Comparison of ENCODE assay signal across 21 mouse cellular contexts in the genomic region with DNA sequence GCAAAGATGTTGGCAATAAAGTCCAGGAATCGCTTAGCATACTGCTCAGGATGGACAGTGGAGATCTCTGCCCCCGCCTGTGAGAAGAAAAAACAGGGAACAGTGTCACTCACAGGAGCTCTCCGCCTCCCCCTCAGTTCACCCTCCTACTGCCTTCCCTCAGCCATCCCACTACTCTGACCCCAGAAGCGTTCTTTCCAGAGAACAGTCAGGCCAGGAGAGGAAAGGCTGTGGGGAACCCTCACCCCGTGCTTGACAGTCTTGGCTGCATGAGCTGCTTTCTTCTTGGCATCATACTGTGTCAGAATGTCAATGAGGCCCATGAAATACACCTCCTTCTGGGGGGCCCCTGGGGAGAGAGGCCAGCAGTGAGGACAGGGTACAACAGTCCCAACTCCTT. TPM values are rescaled to one million over a fixed set of nuclear protein-coding genes. Genes with fewer than 3 reads are reported as not detected.
A peak's percentile ranks its signal among the peaks of the same experiment; 100 is the strongest.
DNase-seq lines count a peak whose midpoint lies in the region; ATAC-seq and TF ChIP-seq lines count a peak whose summit lies in the region.
"Had no signal": no experiment of that assay in that cellular context is flagged by ENCODE, and none has a peak within 500 bp of the region (broad histone marks: within the 10 kb centered on the region; RNA-seq: fewer than 3 reads in every experiment).

No protein-coding gene starts in this region.

- no peaks in the 10 kb centered on the region for H3K27me3 ChIP-seq in embryonic facial prominence, embryonic 11.5 days (ENCODE audit: control insufficient read depth, insufficient read depth, low read length)
- no peaks in the 10 kb centered on the region for H3K27me3 ChIP-seq in embryonic facial prominence, embryonic 10.5 days (replicated peaks; ENCODE audit: low read depth, poor library complexity, severe bottlenecking)
- H3K27me3 ChIP-seq in kidney, embryonic 15.5 days: no peaks in the 10 kb centered on the region
- no peaks in the 10 kb centered on the region for H3K27me3 ChIP-seq in liver, embryonic 12.5 days (replicated peaks)
- no peaks in the 10 kb centered on the region for H3K27me3 ChIP-seq in liver, postnatal 0 days (ENCODE audit: insufficient read depth, low read length)
- no peaks in the 10 kb centered on the region for H3K27me3 ChIP-seq in embryonic facial prominence, embryonic 12.5 days
- H3K27me3 ChIP-seq: embryonic facial prominence, embryonic 15.5 days; Patski had no signal

- ATAC-seq in embryonic facial prominence, embryonic 11.5 days (replicated peaks; ENCODE audit: insufficient number of reproducible peaks, low FRiP score, low TSS enrichment, low read depth): no peak
- ATAC-seq in kidney, embryonic 15.5 days (replicated peaks; ENCODE audit: low FRiP score): no peak
- no peak for ATAC-seq in liver, embryonic 12.5 days
- no peak for ATAC-seq in liver, postnatal 0 days
- ATAC-seq in embryonic facial prominence, embryonic 12.5 days (ENCODE audit: insufficient number of reproducible peaks, insufficient read depth, low FRiP score, low TSS enrichment): no peak
- ATAC-seq: forebrain, postnatal 0 days; midbrain, embryonic 16.5 days; Patski had no signal

- H3K4me3 ChIP-seq in embryonic facial prominence, embryonic 11.5 days (ENCODE audit: low read depth, low read length): no peak overlapping the region
- H3K4me3 ChIP-seq in embryonic facial prominence, embryonic 10.5 days: no peak overlapping the region
- no peak overlapping the region for H3K4me3 ChIP-seq in kidney, embryonic 15.5 days (replicated peaks)
- no peak overlapping the region for H3K4me3 ChIP-seq in liver, embryonic 12.5 days
- no peak overlapping the region for H3K4me3 ChIP-seq in liver, postnatal 0 days (ENCODE audit: low read depth, low read length)
- no peak overlapping the region for H3K4me3 ChIP-seq in embryonic facial prominence, embryonic 12.5 days
- H3K4me3 ChIP-seq: embryonic facial prominence, embryonic 15.5 days; forebrain, embryonic 10.5 days had no signal

- H3K9ac ChIP-seq in embryonic facial prominence, embryonic 11.5 days (replicated peaks; ENCODE audit: low read length): no peak overlapping the region
- H3K9ac ChIP-seq in kidney, embryonic 15.5 days: no peak overlapping the region
- peak overlapping the region; percentile 42; the same call in 1 of the 2 replicates for H3K9ac ChIP-seq in liver, embryonic 12.5 days
- H3K9ac ChIP-seq in liver, postnatal 0 days (replicated peaks): no peak overlapping the region
- H3K9ac ChIP-seq in embryonic facial prominence, embryonic 12.5 days: peak overlapping the region; percentile 32; the same call in 1 of the 2 replicates
- H3K9ac ChIP-seq: embryonic facial prominence, embryonic 15.5 days; forebrain, postnatal 0 days; lung, embryonic 14.5 days had no signal

- 75% methylated on average over 5 of the region's 5 CpGs for WGBS in embryonic facial prominence, embryonic 11.5 days
- 68% methylated on average over 5 of the region's 5 CpGs for WGBS in embryonic facial prominence, embryonic 10.5 days
- 46% methylated on average over 5 of the region's 5 CpGs for WGBS in kidney, embryonic 15.5 days
- WGBS in liver, embryonic 12.5 days (ENCODE audit: insufficient replicate concordance): 80% methylated on average over 5 of the region's 5 CpGs
- 82% methylated on average over 5 of the region's 5 CpGs for WGBS in liver, postnatal 0 days (ENCODE audit: insufficient replicate concordance)
- 74% methylated on average over 5 of the region's 5 CpGs for WGBS in embryonic facial prominence, embryonic 12.5 days

- no peaks in the 10 kb centered on the region for H3K9me3 ChIP-seq in embryonic facial prominence, embryonic 11.5 days (replicated peaks; ENCODE audit: control insufficient read depth, low read length)
- no peaks in the 10 kb centered on the region for H3K9me3 ChIP-seq in embryonic facial prominence, embryonic 10.5 days
- H3K9me3 ChIP-seq in kidney, embryonic 15.5 days (replicated peaks): no peaks in the 10 kb centered on the region
- no peaks in the 10 kb centered on the region for H3K9me3 ChIP-seq in liver, embryonic 12.5 days (replicated peaks)
- H3K9me3 ChIP-seq in liver, postnatal 0 days (ENCODE audit: low read length): no peaks in the 10 kb centered on the region
- no peaks in the 10 kb centered on the region for H3K9me3 ChIP-seq in embryonic facial prominence, embryonic 12.5 days
- H3K9me3 ChIP-seq: embryonic facial prominence, embryonic 15.5 days; forebrain, embryonic 10.5 days had no signal

- TF ChIP-seq EP300 in liver, postnatal 0 days (IDR thresholded peaks at IDR 0.05; ENCODE audit: low read depth): no peak

- peaks cover 3% of the 10 kb centered on the region; the same call in 1 of the 2 replicates for H3K4me1 ChIP-seq in embryonic facial prominence, embryonic 11.5 days (ENCODE audit: control insufficient read depth, insufficient read depth, low read length)
- H3K4me1 ChIP-seq in embryonic facial prominence, embryonic 10.5 days: peaks cover 41% of the 10 kb centered on the region
- H3K4me1 ChIP-seq in kidney, embryonic 15.5 days: peaks cover 48% of the 10 kb centered on the region
- H3K4me1 ChIP-seq in liver, embryonic 12.5 days: peaks cover 74% of the 10 kb centered on the region
- H3K4me1 ChIP-seq in liver, postnatal 0 days (ENCODE audit: insufficient read depth): peaks cover 30% of the 10 kb centered on the region
- peaks cover 22% of the 10 kb centered on the region for H3K4me1 ChIP-seq in embryonic facial prominence, embryonic 12.5 days

- TF ChIP-seq CTCF in liver, postnatal 0 days (IDR thresholded peaks at IDR 0.05; ENCODE audit: low read depth): no peak

- no peak overlapping the region for H3K4me2 ChIP-seq in embryonic facial prominence, embryonic 11.5 days (ENCODE audit: low read depth, low read length)
- H3K4me2 ChIP-seq in kidney, embryonic 15.5 days: no peak overlapping the region
- H3K4me2 ChIP-seq in liver, embryonic 12.5 days: no peak overlapping the region
- H3K4me2 ChIP-seq in liver, postnatal 0 days (ENCODE audit: low read depth, low read length): no peak overlapping the region
- H3K4me2 ChIP-seq in embryonic facial prominence, embryonic 12.5 days (replicated peaks): no peak overlapping the region
- H3K4me2 ChIP-seq: embryonic facial prominence, embryonic 15.5 days; lung, embryonic 14.5 days had no signal

- 0 out of 2 replicates have a peak overlapping the region, but pooled peaks have one; percentile 8 for H3K27ac ChIP-seq in embryonic facial prominence, embryonic 11.5 days (replicated peaks; ENCODE audit: low read depth, low read length)
- H3K27ac ChIP-seq in embryonic facial prominence, embryonic 10.5 days (replicated peaks): no peak overlapping the region
- peak overlapping the region; percentile 45; the same call in 1 of the 2 replicates for H3K27ac ChIP-seq in kidney, embryonic 15.5 days
- peak overlapping the region; percentile 30 for H3K27ac ChIP-seq in liver, embryonic 12.5 days
- no peak overlapping the region for H3K27ac ChIP-seq in liver, postnatal 0 days (ENCODE audit: low read depth)
- no peak overlapping the region for H3K27ac ChIP-seq in embryonic facial prominence, embryonic 12.5 days
- H3K27ac ChIP-seq: forebrain, embryonic 10.5 days had no signal

- no peak for DNase-seq in embryonic facial prominence, embryonic 11.5 days (ENCODE audit: low spot score)
- no peak for DNase-seq in embryonic facial prominence, embryonic 10.5 days (ENCODE audit: low spot score)
- no peak for DNase-seq in kidney, postnatal 4 days
- DNase-seq in liver, postnatal 0 days: no peak
- no peak for DNase-seq in adrenal gland, adult 18-20 months (ENCODE audit: low spot score in 2 of 2)
- DNase-seq: adrenal gland, postnatal 14 days; cerebellum, adult 9-11 months; forebrain, postnatal 0 days; heart, postnatal 4 days; layer of hippocampus, adult 9-11 months; lung, embryonic 14.5 days; lung, postnatal 36 days; right cerebral cortex, postnatal 4 days; thymus, postnatal 25 days had no signal

- H3K36me3 ChIP-seq in embryonic facial prominence, embryonic 11.5 days (replicated peaks; ENCODE audit: control insufficient read depth, insufficient read depth, low read depth, low read length): no peaks in the 10 kb centered on the region; the same call in none of the 2 replicates
- H3K36me3 ChIP-seq in embryonic facial prominence, embryonic 10.5 days (replicated peaks): peaks cover 67% of the 10 kb centered on the region
- peaks cover 67% of the 10 kb centered on the region for H3K36me3 ChIP-seq in kidney, embryonic 15.5 days
- H3K36me3 ChIP-seq in liver, embryonic 12.5 days: peaks cover 71% of the 10 kb centered on the region
- H3K36me3 ChIP-seq in liver, postnatal 0 days (replicated peaks; ENCODE audit: insufficient read depth, low read length): peaks cover 50% of the 10 kb centered on the region
- peaks cover 46% of the 10 kb centered on the region for H3K36me3 ChIP-seq in embryonic facial prominence, embryonic 12.5 days

RNA-seq across cellular contexts. Expression of a gene that starts 3.5 kb away (rescaled TPM):
- 93.8 and 108 TPM in 2 replicates for polyA plus RNA-seq in embryonic facial prominence, embryonic 11.5 days (2014; fragmentation: Nextera tagmentation; extraction: Ambion mirVana)
- 107 and 115 TPM in 2 replicates for polyA plus RNA-seq in embryonic facial prominence, embryonic 10.5 days (2016; fragmentation: Nextera tagmentation; extraction: Ambion mirVana)
- 100 and 129 TPM in 2 replicates for polyA plus RNA-seq in kidney, embryonic 15.5 days (2015; fragmentation: Nextera tagmentation; extraction: Ambion mirVana)
- polyA plus RNA-seq in liver, embryonic 12.5 days (2016; fragmentation: Nextera tagmentation; extraction: Ambion mirVana): 33.2 and 36.9 TPM in 2 replicates
- 8.8 and 8.9 TPM in 2 replicates for polyA plus RNA-seq in liver, postnatal 0 days (2015; fragmentation: Nextera tagmentation; extraction: Ambion mirVana)
- 172 and 173 TPM in 2 replicates for polyA plus RNA-seq in embryonic facial prominence, embryonic 12.5 days (2016; fragmentation: Nextera tagmentation; extraction: Ambion mirVana)
- total RNA-seq in adrenal gland, adult 18-20 months (2021): 10 to 100 TPM; 63.0 to 67.6 TPM

RNA-seq across cellular contexts. Expression of a gene that starts 9.2 kb away (rescaled TPM):
- polyA plus RNA-seq in embryonic facial prominence, embryonic 11.5 days (2014; fragmentation: Nextera tagmentation; extraction: Ambion mirVana): 32.7 and 38.4 TPM in 2 replicates
- 26.9 and 29.6 TPM in 2 replicates for polyA plus RNA-seq in embryonic facial prominence, embryonic 10.5 days (2016; fragmentation: Nextera tagmentation; extraction: Ambion mirVana)
- 40.6 and 52.6 TPM in 2 replicates for polyA plus RNA-seq in kidney, embryonic 15.5 days (2015; fragmentation: Nextera tagmentation; extraction: Ambion mirVana)
- polyA plus RNA-seq in liver, embryonic 12.5 days (2016; fragmentation: Nextera tagmentation; extraction: Ambion mirVana): 14.3 and 17.4 TPM in 2 replicates
- polyA plus RNA-seq in liver, postnatal 0 days (2015; fragmentation: Nextera tagmentation; extraction: Ambion mirVana): 1.9 and 2.6 TPM in 2 replicates
- polyA plus RNA-seq in embryonic facial prominence, embryonic 12.5 days (2016; fragmentation: Nextera tagmentation; extraction: Ambion mirVana): 85.0 and 96.5 TPM in 2 replicates
- 10 to 100 TPM; 18.8 to 20.3 TPM for total RNA-seq in adrenal gland, adult 18-20 months (2021)

RNA-seq across cellular contexts. Expression of a gene that starts 12.3 kb away (rescaled TPM):
- 14.7 and 17.8 TPM in 2 replicates for polyA plus RNA-seq in embryonic facial prominence, embryonic 11.5 days (2014; fragmentation: Nextera tagmentation; extraction: Ambion mirVana)
- polyA plus RNA-seq in embryonic facial prominence, embryonic 10.5 days (2016; fragmentation: Nextera tagmentation; extraction: Ambion mirVana): 25.3 and 25.9 TPM in 2 replicates
- 41.1 and 43.5 TPM in 2 replicates for polyA plus RNA-seq in kidney, embryonic 15.5 days (2015; fragmentation: Nextera tagmentation; extraction: Ambion mirVana)
- polyA plus RNA-seq in liver, embryonic 12.5 days (2016; fragmentation: Nextera tagmentation; extraction: Ambion mirVana): 44.7 and 50.0 TPM in 2 replicates
- 14.7 and 17.7 TPM in 2 replicates for polyA plus RNA-seq in liver, postnatal 0 days (2015; fragmentation: Nextera tagmentation; extraction: Ambion mirVana)
- 29.0 and 30.5 TPM in 2 replicates for polyA plus RNA-seq in embryonic facial prominence, embryonic 12.5 days (2016; fragmentation: Nextera tagmentation; extraction: Ambion mirVana)
- total RNA-seq in adrenal gland, adult 18-20 months (2021): 10 to 100 TPM; 41.5 to 44.7 TPM

RNA-seq across cellular contexts. Expression of a gene that starts 18.6 kb away (rescaled TPM):
- polyA plus RNA-seq in embryonic facial prominence, embryonic 11.5 days (2014; fragmentation: Nextera tagmentation; extraction: Ambion mirVana): 1.1 and 2.0 TPM in 2 replicates
- polyA plus RNA-seq in embryonic facial prominence, embryonic 10.5 days (2016; fragmentation: Nextera tagmentation; extraction: Ambion mirVana): 2.1 and 2.9 TPM in 2 replicates
- polyA plus RNA-seq in kidney, embryonic 15.5 days (2015; fragmentation: Nextera tagmentation; extraction: Ambion mirVana): 3.1 and 3.3 TPM in 2 replicates
- 3.0 and 3.6 TPM in 2 replicates for polyA plus RNA-seq in liver, embryonic 12.5 days (2016; fragmentation: Nextera tagmentation; extraction: Ambion mirVana)
- 2.0 TPM in 2 replicates for polyA plus RNA-seq in liver, postnatal 0 days (2015; fragmentation: Nextera tagmentation; extraction: Ambion mirVana)
- polyA plus RNA-seq in embryonic facial prominence, embryonic 12.5 days (2016; fragmentation: Nextera tagmentation; extraction: Ambion mirVana): 1.9 and 3.0 TPM in 2 replicates
- total RNA-seq in adrenal gland, adult 18-20 months (2021): 1 to 10 TPM; 1.1 to 1.8 TPM

RNA-seq across cellular contexts. Expression of a gene that starts 34.0 kb away (rescaled TPM):
- 4.9 and 5.2 TPM in 2 replicates for polyA plus RNA-seq in embryonic facial prominence, embryonic 11.5 days (2014; fragmentation: Nextera tagmentation; extraction: Ambion mirVana)
- 3.0 and 3.8 TPM in 2 replicates for polyA plus RNA-seq in embryonic facial prominence, embryonic 10.5 days (2016; fragmentation: Nextera tagmentation; extraction: Ambion mirVana)
- polyA plus RNA-seq in kidney, embryonic 15.5 days (2015; fragmentation: Nextera tagmentation; extraction: Ambion mirVana): 7.5 and 7.7 TPM in 2 replicates
- polyA plus RNA-seq in liver, embryonic 12.5 days (2016; fragmentation: Nextera tagmentation; extraction: Ambion mirVana): 12.6 TPM in 2 replicates
- 27.2 and 32.2 TPM in 2 replicates for polyA plus RNA-seq in liver, postnatal 0 days (2015; fragmentation: Nextera tagmentation; extraction: Ambion mirVana)
- polyA plus RNA-seq in embryonic facial prominence, embryonic 12.5 days (2016; fragmentation: Nextera tagmentation; extraction: Ambion mirVana): 4.6 and 6.2 TPM in 2 replicates
- 1 to 10 TPM; 7.8 to 8.6 TPM for total RNA-seq in adrenal gland, adult 18-20 months (2021)

Comparison
In these comparisons a context has a peak if more than half of its experiments do, and no peak if none do; other contexts are left out.
1. H3K27ac ChIP-seq: peak in embryonic facial prominence, embryonic 11.5 days (single experiment), kidney, embryonic 15.5 days (single experiment) and liver, embryonic 12.5 days (single experiment); none in embryonic facial prominence, embryonic 10.5 days (single experiment), liver, postnatal 0 days (single experiment) and embryonic facial prominence, embryonic 12.5 days (single experiment).
2. H3K9ac ChIP-seq: peak in liver, embryonic 12.5 days (single experiment) and embryonic facial prominence, embryonic 12.5 days (single experiment); none in embryonic facial prominence, embryonic 11.5 days (single experiment), kidney, embryonic 15.5 days (single experiment) and liver, postnatal 0 days (single experiment).